Mouse (Mus musculus): Measurements from ENCODE around the gene Cdc6. TPM values are rescaled to one million over a fixed set of nuclear protein-coding genes. Genes with fewer than 3 reads are reported as not detected.
A peak's percentile ranks its signal among the peaks of the same experiment; 100 is the strongest.

The Cdc6 gene
- total and polyA plus RNA-seq, 2 experiments from 2014 or later, result 1.4 to 4.2 TPM

- WGBS, result 30% methylated on average over 11 of the region's 11 CpGs
- H3K4me3 ChIP-seq (ENCODE audit: low read depth, low read length), result peak overlapping the region; percentile 59; the same call in 1 of the 2 replicates
- TF ChIP-seq EP300 (IDR thresholded peaks at IDR 0.05; ENCODE audit: low read depth), result no peak
- TF ChIP-seq CTCF (IDR thresholded peaks at IDR 0.05; ENCODE audit: low read depth), result no peak
- H3K4me1 ChIP-seq (ENCODE audit: control insufficient read depth, insufficient read depth), result peaks cover 65% of the 10 kb centered on the region
- H3K27ac ChIP-seq (ENCODE audit: low read depth), result peak overlapping the region; percentile 81; the same call in 1 of the 2 replicates
- peak overlapping the region; percentile 84 for H3K4me2 ChIP-seq (ENCODE audit: low read depth, low read length)
- no peaks in the 10 kb centered on the region for H3K9me3 ChIP-seq (replicated peaks; ENCODE audit: control insufficient read depth, low read length)
- no peak for ATAC-seq (ENCODE audit: insufficient read depth, low read depth)
- DNase-seq (ENCODE audit: low spot score), result no peak
- no peaks in the 10 kb centered on the region for H3K27me3 ChIP-seq (ENCODE audit: control insufficient read depth, insufficient read depth, low read length)
- peak overlapping the region; percentile 14; the same call in 1 of the 2 replicates for H3K9ac ChIP-seq (replicated peaks; ENCODE audit: low read depth, low read length)
- peaks cover 28% of the 10 kb centered on the region for H3K36me3 ChIP-seq (replicated peaks; ENCODE audit: control insufficient read depth, insufficient read depth, low read length)
Measured at GRCm38 (mm10) chr11:98965416-98966077, 57.9 kb downstream of the Cdc6 start.

- Histone ChIP-seq H3K9me3 (replicated peaks; ENCODE audit: control insufficient read depth, low read length) (no peaks in the 10 kb centered on the region), H3K4me2 (ENCODE audit: low read depth, low read length) (peak overlapping the region; percentile 84; the same call in 1 of the 2 replicates), H3K4me3 (ENCODE audit: low read depth, low read length) (no peak overlapping the region), H3K9ac (replicated peaks; ENCODE audit: low read depth, low read length) (no peak overlapping the region), H3K4me1 (ENCODE audit: control insufficient read depth, insufficient read depth) (peaks cover 68% of the 10 kb centered on the region), H3K36me3 (replicated peaks; ENCODE audit: control insufficient read depth, insufficient read depth, low read length) (peaks cover 38% of the 10 kb centered on the region), H3K27me3 (ENCODE audit: control insufficient read depth, insufficient read depth, low read length) (no peaks in the 10 kb centered on the region), H3K27ac (ENCODE audit: low read depth) (no peak overlapping the region)
- peak; percentile 69 for DNase-seq (ENCODE audit: low spot score)
- peak; percentile 44 for ATAC-seq (ENCODE audit: insufficient read depth, low read depth)
- TF ChIP-seq CTCF (IDR thresholded peaks at IDR 0.05; ENCODE audit: low read depth) (peak; percentile 52), EP300 (IDR thresholded peaks at IDR 0.05; ENCODE audit: low read depth) (no peak)
- WGBS, result 31% methylated on average over 9 of the region's 9 CpGs
Measured at GRCm38 (mm10) chr11:98966499-98967141, 59.0 kb downstream of the Cdc6 start.

DNA sequence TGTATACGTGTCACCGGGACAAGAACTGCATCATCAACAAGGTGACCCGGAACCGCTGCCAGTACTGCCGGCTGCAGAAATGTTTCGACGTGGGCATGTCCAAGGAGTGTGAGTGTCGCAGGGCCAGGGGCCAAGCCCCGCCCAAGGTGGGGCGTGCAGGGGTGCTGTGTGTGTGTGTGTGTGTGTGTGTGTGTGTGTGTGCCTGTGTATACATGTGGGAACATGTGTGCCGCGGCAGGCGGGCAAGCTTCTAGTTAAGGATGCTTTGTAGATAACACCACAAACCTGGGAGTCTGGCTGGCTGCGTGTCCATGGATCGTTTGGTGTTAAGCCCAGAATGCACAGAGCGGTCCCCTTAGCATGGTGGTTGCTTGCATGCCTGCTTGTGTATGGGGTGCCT is 60.5 kb downstream of the Cdc6 start:
- Histone ChIP-seq H3K4me2 (ENCODE audit: low read depth, low read length) (no peak overlapping the region), H3K36me3 (replicated peaks; ENCODE audit: control insufficient read depth, insufficient read depth, low read length) (peaks cover 47% of the 10 kb centered on the region), H3K4me1 (ENCODE audit: control insufficient read depth, insufficient read depth) (peaks cover 60% of the 10 kb centered on the region), H3K9me3 (replicated peaks; ENCODE audit: control insufficient read depth, low read length) (no peaks in the 10 kb centered on the region), H3K4me3 (ENCODE audit: low read depth, low read length) (no peak overlapping the region), H3K27me3 (ENCODE audit: control insufficient read depth, insufficient read depth, low read length) (no peaks in the 10 kb centered on the region), H3K27ac (ENCODE audit: low read depth) (peak overlapping the region; percentile 23; the same call in 1 of the 2 replicates), H3K9ac (replicated peaks; ENCODE audit: low read depth, low read length) (no peak overlapping the region)
- 53% methylated on average over 16 of the region's 16 CpGs for WGBS
- ATAC-seq (ENCODE audit: insufficient read depth, low read depth) (no peak), DNase-seq (ENCODE audit: low spot score) (no peak)
- TF ChIP-seq EP300 (IDR thresholded peaks at IDR 0.05; ENCODE audit: low read depth) (no peak), CTCF (IDR thresholded peaks at IDR 0.05; ENCODE audit: low read depth) (no peak)

DNA sequence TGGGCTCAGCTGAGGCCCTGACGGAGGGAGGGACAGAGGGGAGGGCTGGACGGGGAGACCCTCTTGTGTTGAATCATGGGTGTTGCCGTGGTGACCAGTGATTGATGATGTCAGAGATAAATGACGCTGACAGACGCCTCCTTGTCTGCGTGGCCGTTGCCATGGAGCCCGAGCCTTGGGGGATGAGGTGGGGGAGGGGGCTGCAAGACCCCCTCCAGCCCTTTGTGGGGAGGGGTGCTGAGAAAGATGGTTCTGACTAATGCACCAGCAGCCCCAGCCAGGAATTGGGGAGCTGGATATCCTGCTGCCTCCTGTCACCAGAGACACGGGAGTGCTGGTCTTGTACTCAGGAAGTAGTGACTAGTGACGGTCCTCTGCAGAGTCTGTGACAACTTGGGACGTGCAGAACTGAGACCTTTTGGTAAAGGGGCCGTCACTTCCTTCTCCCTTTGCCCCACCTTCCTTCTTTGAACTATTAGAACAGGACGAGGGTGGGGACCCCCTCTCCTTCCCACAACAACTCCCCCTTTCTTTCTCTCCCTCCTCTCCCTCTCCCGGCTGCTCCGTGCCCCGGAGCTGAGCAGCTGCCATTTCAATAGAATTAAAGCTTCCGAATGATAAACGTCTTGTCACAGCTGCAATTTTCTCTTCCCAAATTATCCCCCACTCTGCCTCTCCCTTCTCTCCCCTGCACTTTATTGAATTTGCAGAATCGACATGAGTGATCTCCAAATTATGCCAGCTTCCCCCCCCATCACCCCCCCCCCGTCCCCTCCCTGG is 61.3 kb downstream of the Cdc6 start:
- peak overlapping the region; percentile 23; the same call in 1 of the 2 replicates for H3K27ac ChIP-seq (ENCODE audit: low read depth)
- H3K27me3 ChIP-seq (ENCODE audit: control insufficient read depth, insufficient read depth, low read length), result no peaks in the 10 kb centered on the region
- WGBS, result 37% methylated on average over 20 of the region's 20 CpGs
- DNase-seq (ENCODE audit: low spot score) (no peak), ATAC-seq (ENCODE audit: insufficient read depth, low read depth) (no peak)
- no peak for TF ChIP-seq EP300 (IDR thresholded peaks at IDR 0.05; ENCODE audit: low read depth)
- no peak for TF ChIP-seq CTCF (IDR thresholded peaks at IDR 0.05; ENCODE audit: low read depth)
- H3K36me3 ChIP-seq (replicated peaks; ENCODE audit: control insufficient read depth, insufficient read depth, low read length), result peaks cover 55% of the 10 kb centered on the region
- no peak overlapping the region for H3K9ac ChIP-seq (replicated peaks; ENCODE audit: low read depth, low read length)
- H3K4me2 ChIP-seq (ENCODE audit: low read depth, low read length), result no peak overlapping the region
- no peak overlapping the region for H3K4me3 ChIP-seq (ENCODE audit: low read depth, low read length)
- H3K4me1 ChIP-seq (ENCODE audit: control insufficient read depth, insufficient read depth), result peaks cover 53% of the 10 kb centered on the region
- no peaks in the 10 kb centered on the region for H3K9me3 ChIP-seq (replicated peaks; ENCODE audit: control insufficient read depth, low read length)

DNA sequence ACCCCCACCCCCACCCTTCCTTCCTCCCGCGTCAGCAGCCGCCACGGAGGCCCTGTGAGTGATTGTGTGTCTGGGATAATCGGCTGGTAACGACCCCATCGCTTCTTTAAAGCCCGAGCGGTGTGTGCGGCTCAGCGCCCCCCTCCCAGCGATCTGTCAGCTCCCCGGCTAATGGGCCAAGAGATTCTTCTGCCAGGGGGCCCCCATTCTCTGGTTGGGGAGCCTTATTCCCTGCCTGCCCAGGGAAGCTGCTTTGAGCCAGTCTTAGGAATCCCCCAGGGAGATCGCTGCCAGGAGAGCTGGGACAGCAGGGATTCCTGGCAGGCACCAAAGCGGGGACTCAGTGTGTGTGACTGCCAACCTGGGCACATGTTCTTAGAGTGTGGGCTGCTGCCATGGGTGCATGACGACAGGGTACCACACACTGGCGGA is 61.9 kb downstream of the Cdc6 start:
- DNase-seq (ENCODE audit: low spot score), result no peak
- TF ChIP-seq EP300 (IDR thresholded peaks at IDR 0.05; ENCODE audit: low read depth) (no peak), CTCF (IDR thresholded peaks at IDR 0.05; ENCODE audit: low read depth) (no peak)
- no peak overlapping the region for H3K4me3 ChIP-seq (ENCODE audit: low read depth, low read length)
- no peak overlapping the region for H3K27ac ChIP-seq (ENCODE audit: low read depth)
- 49% methylated on average over 15 of the region's 17 CpGs for WGBS
- H3K9me3 ChIP-seq (replicated peaks; ENCODE audit: control insufficient read depth, low read length), result no peaks in the 10 kb centered on the region
- ATAC-seq (ENCODE audit: insufficient read depth, low read depth), result no peak
- H3K36me3 ChIP-seq (replicated peaks; ENCODE audit: control insufficient read depth, insufficient read depth, low read length), result peaks cover 61% of the 10 kb centered on the region
- no peak overlapping the region for H3K9ac ChIP-seq (replicated peaks; ENCODE audit: low read depth, low read length)
- H3K4me1 ChIP-seq (ENCODE audit: control insufficient read depth, insufficient read depth), result peaks cover 47% of the 10 kb centered on the region
- H3K4me2 ChIP-seq (ENCODE audit: low read depth, low read length), result no peak overlapping the region
- no peaks in the 10 kb centered on the region for H3K27me3 ChIP-seq (ENCODE audit: control insufficient read depth, insufficient read depth, low read length)
